Mouse (Mus musculus): ENCODE measurements around the gene Wdr6.

GRCm38 (mm10) chr9:108559169-108559568, 19.4 kb downstream of the Wdr6 start:
- TF ChIP-seq CTCF (IDR thresholded peaks at IDR 0.05; ENCODE audit: control insufficient read depth, insufficient read depth, low read length) (no peak), POLR2A (IDR thresholded peaks at IDR 0.05; ENCODE audit: borderline replicate concordance, control insufficient read depth, low read depth, low read length) (no peak)
